Mouse (Mus musculus): Measurements from ENCODE around the gene Ptges. TPM values are rescaled to one million over a fixed set of nuclear protein-coding genes. Genes with fewer than 3 reads are reported as not detected.

Ptges gene
- total and polyA plus RNA-seq, 2 experiments from 2014 or later, result 6.7 to 8.0 TPM

DNA sequence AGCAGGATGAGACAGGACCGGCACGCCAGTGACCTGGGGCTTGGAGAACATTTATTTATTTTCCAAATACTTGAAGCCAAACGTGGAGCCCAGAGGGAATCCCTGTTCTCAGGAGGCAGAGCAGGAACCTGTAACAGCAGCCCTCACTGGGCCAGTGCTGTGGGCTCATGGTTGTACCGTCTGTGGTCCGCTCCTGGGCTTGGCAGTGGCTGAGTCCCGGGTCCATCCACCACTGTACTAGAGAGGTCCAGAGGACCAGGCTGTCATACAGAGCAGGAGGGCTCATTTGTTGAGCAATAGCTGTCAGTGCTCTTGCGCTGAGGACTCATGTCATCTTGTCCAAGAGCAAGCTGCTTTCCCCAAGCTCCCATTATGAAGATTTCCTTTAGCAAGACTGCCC lies 54.6 kb downstream of the Ptges start:
- Histone ChIP-seq H3K4me1 (ENCODE audit: insufficient read depth, low read length) (no peaks in the 10 kb centered on the region), H3K9me3 (ENCODE audit: low read length) (no peaks in the 10 kb centered on the region), H3K4me2 (ENCODE audit: low read depth, low read length, poor library complexity, severe bottlenecking) (no peak overlapping the region), H3K36me3 (ENCODE audit: insufficient read depth, low read length) (no peaks in the 10 kb centered on the region), H3K9ac (replicated peaks; ENCODE audit: low read length, poor library complexity, severe bottlenecking) (no peak overlapping the region), H3K27me3 (ENCODE audit: insufficient read depth, low read length) (no peaks in the 10 kb centered on the region), H3K27ac (ENCODE audit: low read depth, low read length) (no peak overlapping the region), H3K4me3 (ENCODE audit: low read depth, low read length) (no peak overlapping the region)
- TF ChIP-seq CTCF (IDR thresholded peaks at IDR 0.05), result no peak
- WGBS, result 70% methylated on average over 7 of the region's 7 CpGs
- DNase-seq (ENCODE audit: low spot score), result no peak
- no peak for ATAC-seq (ENCODE audit: low FRiP score)

DNA sequence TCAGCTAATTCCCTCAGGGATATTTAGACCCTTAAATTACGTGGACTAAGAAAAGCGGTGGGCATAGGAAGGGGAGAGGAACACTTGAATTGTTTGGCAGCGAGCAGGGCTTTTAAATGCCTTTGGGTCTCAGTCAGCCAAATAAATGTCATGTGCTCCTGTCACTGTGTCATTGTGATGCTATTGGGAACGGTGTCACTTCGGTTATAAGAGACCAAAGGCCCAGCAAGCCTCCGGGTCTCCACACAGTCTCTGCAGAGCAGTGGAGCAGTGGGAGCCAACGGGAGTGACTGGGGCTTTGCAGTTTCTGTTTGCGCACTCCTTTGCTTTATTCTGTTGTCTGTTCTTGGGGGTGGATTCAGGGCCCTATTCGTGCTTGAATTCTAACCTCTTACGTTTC lies 55.2 kb downstream of the Ptges start:
- Histone ChIP-seq H3K9me3 (ENCODE audit: low read length) (no peaks in the 10 kb centered on the region), H3K4me2 (ENCODE audit: low read depth, low read length, poor library complexity, severe bottlenecking) (no peak overlapping the region), H3K27ac (ENCODE audit: low read depth, low read length) (no peak overlapping the region), H3K4me3 (ENCODE audit: low read depth, low read length) (no peak overlapping the region), H3K36me3 (ENCODE audit: insufficient read depth, low read length) (no peaks in the 10 kb centered on the region), H3K9ac (replicated peaks; ENCODE audit: low read length, poor library complexity, severe bottlenecking) (no peak overlapping the region), H3K4me1 (ENCODE audit: insufficient read depth, low read length) (no peaks in the 10 kb centered on the region), H3K27me3 (ENCODE audit: insufficient read depth, low read length) (no peaks in the 10 kb centered on the region)
- peak; percentile 39 for DNase-seq (ENCODE audit: low spot score)
- TF ChIP-seq CTCF (IDR thresholded peaks at IDR 0.05), result no peak
- ATAC-seq (ENCODE audit: low FRiP score), result no peak
- 25% methylated on average over 10 of the region's 10 CpGs for WGBS

- no peak overlapping the region for H3K27ac ChIP-seq (ENCODE audit: low read depth, low read length)
- no peak for TF ChIP-seq CTCF (IDR thresholded peaks at IDR 0.05)
- DNase-seq (ENCODE audit: low spot score), result no peak
- H3K4me3 ChIP-seq (ENCODE audit: low read depth, low read length), result no peak overlapping the region
- no peak overlapping the region for H3K9ac ChIP-seq (replicated peaks; ENCODE audit: low read length, poor library complexity, severe bottlenecking)
- H3K9me3 ChIP-seq (ENCODE audit: low read length), result no peaks in the 10 kb centered on the region
- no peaks in the 10 kb centered on the region for H3K4me1 ChIP-seq (ENCODE audit: insufficient read depth, low read length)
- ATAC-seq (ENCODE audit: low FRiP score), result no peak
- WGBS, result 71% methylated on average over 6 of the region's 6 CpGs
- no peaks in the 10 kb centered on the region for H3K27me3 ChIP-seq (ENCODE audit: insufficient read depth, low read length)
- H3K4me2 ChIP-seq (ENCODE audit: low read depth, low read length, poor library complexity, severe bottlenecking), result no peak overlapping the region
- no peaks in the 10 kb centered on the region for H3K36me3 ChIP-seq (ENCODE audit: insufficient read depth, low read length)
Observed at GRCm38 (mm10) chr2:30872669-30873068, 57.0 kb downstream of the Ptges start.

DNA sequence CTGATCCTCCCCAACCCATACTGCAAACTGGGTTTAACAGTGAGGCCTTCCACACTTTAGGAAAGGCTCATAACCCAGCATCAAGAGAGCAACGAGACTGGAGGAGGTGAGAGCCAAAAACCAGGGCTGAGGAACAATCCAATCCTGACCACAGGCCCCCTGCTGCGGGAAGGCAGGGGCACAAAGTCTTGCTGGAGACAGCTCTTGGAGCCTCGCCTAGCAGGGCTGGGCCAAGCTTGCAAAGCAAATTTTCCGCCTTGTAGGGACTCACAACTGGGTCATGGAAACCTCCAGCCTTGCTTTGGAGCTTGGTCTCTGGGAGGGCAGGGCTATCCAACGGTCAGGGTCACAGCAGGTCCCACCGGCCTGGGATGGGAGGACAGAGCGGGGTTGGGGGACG lies 58.8 kb downstream of the Ptges start:
- DNase-seq (ENCODE audit: low spot score) (peak; percentile 55), ATAC-seq (ENCODE audit: low FRiP score) (no peak)
- H3K4me3 ChIP-seq (ENCODE audit: low read depth, low read length), result no peak overlapping the region
- 57% methylated on average over 8 of the region's 8 CpGs for WGBS
- no peaks in the 10 kb centered on the region for H3K9me3 ChIP-seq (ENCODE audit: low read length)
- H3K4me1 ChIP-seq (ENCODE audit: insufficient read depth, low read length), result no peaks in the 10 kb centered on the region
- H3K27ac ChIP-seq (ENCODE audit: low read depth, low read length), result no peak overlapping the region
- TF ChIP-seq CTCF (IDR thresholded peaks at IDR 0.05), result no peak
- H3K9ac ChIP-seq (replicated peaks; ENCODE audit: low read length, poor library complexity, severe bottlenecking), result no peak overlapping the region
- no peaks in the 10 kb centered on the region for H3K27me3 ChIP-seq (ENCODE audit: insufficient read depth, low read length)
- H3K36me3 ChIP-seq (ENCODE audit: insufficient read depth, low read length), result no peaks in the 10 kb centered on the region
- no peak overlapping the region for H3K4me2 ChIP-seq (ENCODE audit: low read depth, low read length, poor library complexity, severe bottlenecking)

DNA sequence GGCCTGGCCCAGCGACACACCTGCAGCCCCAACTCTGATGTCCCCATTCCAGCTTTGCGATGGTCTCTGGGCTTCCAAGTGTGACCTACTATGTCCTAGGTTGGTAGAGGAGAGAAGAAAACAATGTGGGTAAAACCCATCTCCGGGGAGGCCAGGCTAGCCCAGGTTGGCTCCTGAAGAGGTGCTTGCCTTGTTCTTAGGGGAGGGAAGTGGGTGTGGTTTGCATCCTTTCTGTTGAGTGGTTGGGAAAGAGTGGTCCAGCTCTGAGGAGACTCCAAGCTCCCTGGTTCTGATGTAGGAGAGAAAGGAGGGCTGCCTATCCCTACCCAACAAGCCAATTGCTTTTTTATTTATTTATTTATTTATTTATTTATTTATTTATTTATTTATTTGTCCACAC lies 64.2 kb downstream of the Ptges start:
- Histone ChIP-seq H3K4me1 (ENCODE audit: insufficient read depth, low read length) (peaks cover 3% of the 10 kb centered on the region; the same call in 1 of the 2 replicates), H3K27me3 (ENCODE audit: insufficient read depth, low read length) (no peaks in the 10 kb centered on the region), H3K36me3 (ENCODE audit: insufficient read depth, low read length) (no peaks in the 10 kb centered on the region), H3K4me3 (ENCODE audit: low read depth, low read length) (no peak overlapping the region), H3K4me2 (ENCODE audit: low read depth, low read length, poor library complexity, severe bottlenecking) (peak overlapping the region; percentile 44; the same call in 1 of the 2 replicates), H3K9ac (replicated peaks; ENCODE audit: low read length, poor library complexity, severe bottlenecking) (no peak overlapping the region; the same call in 1 of the 2 replicates), H3K9me3 (ENCODE audit: low read length) (no peaks in the 10 kb centered on the region), H3K27ac (ENCODE audit: low read depth, low read length) (no peak overlapping the region)
- no peak for DNase-seq (ENCODE audit: low spot score)
- 47% methylated on average over 3 of the region's 3 CpGs for WGBS
- ATAC-seq (ENCODE audit: low FRiP score), result no peak
- no peak for TF ChIP-seq CTCF (IDR thresholded peaks at IDR 0.05)

DNA sequence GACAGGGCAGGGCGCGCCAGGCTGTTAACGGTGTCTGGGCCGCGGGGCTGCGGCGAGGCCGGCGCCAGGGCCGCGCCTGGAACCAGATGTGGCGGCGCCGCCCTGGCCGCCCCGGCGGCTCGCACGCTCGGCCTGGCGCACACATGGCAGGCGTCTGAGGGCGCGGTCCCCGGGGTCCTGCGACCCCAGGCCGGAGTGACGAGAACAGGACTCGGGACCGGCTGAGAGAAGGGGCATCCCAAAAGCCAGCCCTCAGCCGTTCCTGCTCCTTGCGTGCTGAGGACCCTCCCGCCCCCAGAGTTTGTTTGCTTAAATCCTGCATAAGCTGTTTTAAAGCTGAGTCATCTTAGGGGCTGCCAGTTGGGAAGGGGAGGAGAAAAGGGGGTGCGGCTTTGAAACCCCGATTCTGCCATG lies 64.7 kb downstream of the Ptges start:
- Histone ChIP-seq H3K4me1 (ENCODE audit: insufficient read depth, low read length) (peaks cover 3% of the 10 kb centered on the region; the same call in 1 of the 2 replicates), H3K36me3 (ENCODE audit: insufficient read depth, low read length) (no peaks in the 10 kb centered on the region), H3K4me3 (ENCODE audit: low read depth, low read length) (peak overlapping the region; percentile 13), H3K4me2 (ENCODE audit: low read depth, low read length, poor library complexity, severe bottlenecking) (peak overlapping the region; percentile 44), H3K27me3 (ENCODE audit: insufficient read depth, low read length) (no peaks in the 10 kb centered on the region), H3K9me3 (ENCODE audit: low read length) (no peaks in the 10 kb centered on the region), H3K27ac (ENCODE audit: low read depth, low read length) (no peak overlapping the region), H3K9ac (replicated peaks; ENCODE audit: low read length, poor library complexity, severe bottlenecking) (peak overlapping the region; percentile 34)
- ATAC-seq (ENCODE audit: low FRiP score) (peak; percentile 20; the same call in 1 of the 2 replicates), DNase-seq (ENCODE audit: low spot score) (no peak)
- 2% methylated on average over 35 of the region's 35 CpGs for WGBS
- no peak for TF ChIP-seq CTCF (IDR thresholded peaks at IDR 0.05)

Data from midbrain, postnatal 0 days (tissue).